ENCODE assay signal across 23 mouse cellular contexts in genomic region chr4:54391536-54392208, GRCm38 (mm10).
DNase-seq lines count a peak whose midpoint lies in the region; ATAC-seq and TF ChIP-seq lines count a peak whose summit lies in the region.
"Had no signal": no experiment of that assay in that cellular context is flagged by ENCODE, and none has a peak within 500 bp of the region (broad histone marks: within the 10 kb centered on the region; RNA-seq: fewer than 3 reads in every experiment).

No protein-coding gene starts in this region.

- no peak overlapping the region for H3K9ac ChIP-seq in midbrain, embryonic 11.5 days (ENCODE audit: low read length)
- H3K9ac ChIP-seq in midbrain, postnatal 0 days (replicated peaks; ENCODE audit: low read length, poor library complexity, severe bottlenecking), result no peak overlapping the region
- H3K9ac ChIP-seq in neural tube, embryonic 11.5 days (ENCODE audit: low read length), result no peak overlapping the region
- H3K9ac ChIP-seq: forebrain, embryonic 12.5 days; liver, postnatal 0 days; neural tube, embryonic 12.5 days had no signal

- WGBS in midbrain, embryonic 11.5 days, result 82% methylated on average over 7 of the region's 7 CpGs
- 87% methylated on average over 7 of the region's 7 CpGs for WGBS in midbrain, postnatal 0 days
- 39% methylated on average over 7 of the region's 7 CpGs for WGBS in neural tube, embryonic 11.5 days

- no peak for ATAC-seq in midbrain, embryonic 11.5 days (ENCODE audit: low FRiP score)
- no peak for ATAC-seq in midbrain, postnatal 0 days (ENCODE audit: low FRiP score)
- no peak for ATAC-seq in neural tube, embryonic 11.5 days (ENCODE audit: insufficient read depth, low FRiP score, low TSS enrichment)
- ATAC-seq: CD4-positive, CD25-positive, alpha-beta regulatory T cell, adult 4 months; inflammation-experienced regulatory T-cells, adult 6 months; liver, postnatal 0 days had no signal

- TF ChIP-seq CTCF in midbrain, postnatal 0 days (IDR thresholded peaks at IDR 0.05), result no peak
- no peak for TF ChIP-seq CTCF in embryonic fibroblast, embryonic 13.5 days (IDR thresholded peaks at IDR 0.05; ENCODE audit: borderline replicate concordance, insufficient read depth, low read length)

- no peaks in the 10 kb centered on the region for H3K27me3 ChIP-seq in midbrain, embryonic 11.5 days (ENCODE audit: control insufficient read depth, insufficient read depth, low read length)
- H3K27me3 ChIP-seq in midbrain, postnatal 0 days (ENCODE audit: insufficient read depth, low read length), result no peaks in the 10 kb centered on the region
- H3K27me3 ChIP-seq in neural tube, embryonic 11.5 days (ENCODE audit: control insufficient read depth, insufficient read depth, low read length), result no peaks in the 10 kb centered on the region
- H3K27me3 ChIP-seq: forebrain, embryonic 12.5 days; neural tube, embryonic 12.5 days had no signal

- H3K9me3 ChIP-seq in midbrain, embryonic 11.5 days (ENCODE audit: control insufficient read depth, low read length), result no peaks in the 10 kb centered on the region
- no peaks in the 10 kb centered on the region for H3K9me3 ChIP-seq in midbrain, postnatal 0 days (ENCODE audit: low read length)
- no peaks in the 10 kb centered on the region for H3K9me3 ChIP-seq in neural tube, embryonic 11.5 days (ENCODE audit: control insufficient read depth, low read length)
- H3K9me3 ChIP-seq: forebrain, embryonic 12.5 days; neural tube, embryonic 12.5 days had no signal

- peak; percentile 68 for DNase-seq in midbrain, embryonic 11.5 days (ENCODE audit: low spot score, missing footprints)
- DNase-seq in midbrain, postnatal 0 days (ENCODE audit: low spot score), result no peak
- peak; percentile 85 for DNase-seq in embryo, embryonic 10.5 days (ENCODE audit: low spot score)
- peak; percentile 29 for DNase-seq in neural tube, embryonic 11.5 days (ENCODE audit: low spot score)
- no peak for DNase-seq in left cerebral cortex, adult 8-10 months (ENCODE audit: low spot score in 2 of 2)
- DNase-seq in B cell, adult 2 months, result no peak
- DNase-seq in cerebellum, postnatal 14 days, result no peak
- DNase-seq: adrenal gland, postnatal 36 days; cerebellum, adult 18-20 months; gastrocnemius, postnatal 14 days; heart, adult 18-20 months; kidney, postnatal 10 days; layer of hippocampus, postnatal 36 days; liver, postnatal 0 days; lung, postnatal 36 days; spleen, adult 18-20 months; thymus, postnatal 4 days had no signal

- H3K4me2 ChIP-seq in midbrain, embryonic 11.5 days, result no peak overlapping the region
- no peak overlapping the region for H3K4me2 ChIP-seq in midbrain, postnatal 0 days (ENCODE audit: low read depth, low read length, poor library complexity, severe bottlenecking)
- H3K4me2 ChIP-seq in neural tube, embryonic 11.5 days (ENCODE audit: low read depth), result no peak overlapping the region
- H3K4me2 ChIP-seq: forebrain, embryonic 12.5 days; neural tube, embryonic 12.5 days had no signal

- H3K4me3 ChIP-seq in midbrain, embryonic 11.5 days (ENCODE audit: low read depth, low read length), result no peak overlapping the region
- no peak overlapping the region for H3K4me3 ChIP-seq in midbrain, postnatal 0 days (ENCODE audit: low read depth, low read length)
- no peak overlapping the region for H3K4me3 ChIP-seq in embryonic fibroblast, embryonic 13.5 days (ENCODE audit: insufficient read depth, low read length)
- no peak overlapping the region for H3K4me3 ChIP-seq in neural tube, embryonic 11.5 days (ENCODE audit: low read depth, low read length)
- H3K4me3 ChIP-seq: forebrain, embryonic 12.5 days; layer of hippocampus, adult 2 months; neural tube, embryonic 12.5 days had no signal

- H3K4me1 ChIP-seq in midbrain, embryonic 11.5 days (ENCODE audit: control insufficient read depth, insufficient read depth, low read length), result peaks cover 5% of the 10 kb centered on the region; the same call in 1 of the 2 replicates
- no peaks in the 10 kb centered on the region for H3K4me1 ChIP-seq in midbrain, postnatal 0 days (ENCODE audit: insufficient read depth, low read length)
- H3K4me1 ChIP-seq in embryonic fibroblast, embryonic 13.5 days (ENCODE audit: control insufficient read depth, insufficient read depth, low read length), result no peaks in the 10 kb centered on the region; the same call in 1 of the 2 replicates
- H3K4me1 ChIP-seq in neural tube, embryonic 11.5 days (ENCODE audit: control insufficient read depth, insufficient read depth, low read length), result no peaks in the 10 kb centered on the region
- H3K4me1 ChIP-seq: forebrain, embryonic 12.5 days; neural tube, embryonic 12.5 days had no signal

- no peak overlapping the region for H3K27ac ChIP-seq in midbrain, embryonic 11.5 days (ENCODE audit: low read depth, low read length)
- no peak overlapping the region for H3K27ac ChIP-seq in midbrain, postnatal 0 days (ENCODE audit: low read depth, low read length)
- peak overlapping the region; percentile 29; the same call in 1 of the 2 replicates for H3K27ac ChIP-seq in embryonic fibroblast, embryonic 13.5 days (ENCODE audit: insufficient read depth, low read length)
- H3K27ac ChIP-seq in neural tube, embryonic 11.5 days (ENCODE audit: low read depth, low read length), result no peak overlapping the region
- H3K27ac ChIP-seq: forebrain, embryonic 12.5 days; layer of hippocampus, adult 2 months; neural tube, embryonic 12.5 days had no signal

- no peak for TF ChIP-seq POLR2A in embryonic fibroblast, embryonic 13.5 days (IDR thresholded peaks at IDR 0.05; ENCODE audit: low read depth, low read length)

- H3K36me3 ChIP-seq in midbrain, embryonic 11.5 days (ENCODE audit: control insufficient read depth, insufficient read depth, low read length), result no peaks in the 10 kb centered on the region
- H3K36me3 ChIP-seq in midbrain, postnatal 0 days (ENCODE audit: insufficient read depth, low read length), result no peaks in the 10 kb centered on the region
- no peaks in the 10 kb centered on the region for H3K36me3 ChIP-seq in neural tube, embryonic 11.5 days (ENCODE audit: control insufficient read depth, insufficient read depth, low read length)
- H3K36me3 ChIP-seq: forebrain, embryonic 12.5 days; neural tube, embryonic 12.5 days had no signal

Comparison
In these comparisons a context has a peak if more than half of its experiments do, and no peak if none do; other contexts are left out.
1. DNase-seq: peak in midbrain, embryonic 11.5 days (single experiment), embryo, embryonic 10.5 days (single experiment) and neural tube, embryonic 11.5 days (single experiment); none in midbrain, postnatal 0 days (single experiment), left cerebral cortex, adult 8-10 months (0 of 2), B cell, adult 2 months (0 of 2) and cerebellum, postnatal 14 days (0 of 2).